Mouse (Mus musculus) lung, postnatal 0 days (tissue): Measurements from ENCODE around the gene Olfr1423. TPM values are rescaled to one million over a fixed set of nuclear protein-coding genes. Genes with fewer than 3 reads are reported as not detected.
"Not testable (repeated sequence)": the region's sequence is repeated elsewhere in the genome, so short reads cannot be mapped to it uniquely, and the experiment has no call there.

Source experiments
- ATAC-seq: fragments of 200-750 bp; cut with Nextera tagmentation; 2 replicates; pipeline ENCODE4 v1.8.0; 2017; ENCODE audit warnings: moderate library complexity
- DNase-seq: peaks from one replicate; pipeline ENCODE4 v3.0.0-alpha.2; 2016; ENCODE audit warnings: low spot score
- H3K27ac ChIP-seq: fragments of 300-500 bp; sonication (generic); 2 replicates; pipeline ENCODE4 v1.5.1; 2014; ENCODE audit warnings: antibody characterized with exemption, mild to moderate bottlenecking, low read length, mixed read lengths
- H3K27me3 ChIP-seq: fragments of 300-500 bp; sonication (generic); replicated peaks from 2 replicates; pipeline ENCODE4 v1.6.1; 2014; ENCODE audit warnings: low read length, mixed read lengths; ENCODE audit not compliant: insufficient read depth
- H3K36me3 ChIP-seq: fragments of 300-500 bp; sonication (generic); 2 replicates; pipeline ENCODE4 v1.6.1; 2014; ENCODE audit warnings: low read length, mixed read lengths; ENCODE audit not compliant: insufficient read depth
- H3K4me1 ChIP-seq: fragments of 300-500 bp; sonication (generic); 2 replicates; pipeline ENCODE4 v1.6.1; 2014; ENCODE audit warnings: antibody characterized with exemption, low read depth, low read length, mixed read lengths; ENCODE audit not compliant: insufficient read depth
- H3K4me2 ChIP-seq: fragments of 300-500 bp; sonication (generic); replicated peaks from 2 replicates; pipeline ENCODE4 v1.6.1; 2014; ENCODE audit warnings: low read depth, mild to moderate bottlenecking, low read length, moderate library complexity, mixed read lengths
- H3K4me3 ChIP-seq: fragments of 300-500 bp; sonication (generic); 2 replicates; pipeline ENCODE4 v1.5.1; 2014; ENCODE audit warnings: low read depth, low read length
- H3K9ac ChIP-seq: fragments of 300-500 bp; sonication (generic); replicated peaks from 2 replicates; pipeline ENCODE4 v1.6.1; 2014; ENCODE audit warnings: low read depth, mild to moderate bottlenecking
- H3K9me3 ChIP-seq: fragments of 300-500 bp; sonication (generic); 2 replicates; pipeline ENCODE4 v1.6.1; 2016; ENCODE audit warnings: low read length, mixed read lengths
- CTCF ChIP-seq: IDR thresholded peaks from 2 replicates; pipeline ENCODE4 v1.5.1; 2016; ENCODE audit warnings: antibody characterized with exemption, mild to moderate bottlenecking
- EP300 ChIP-seq: IDR thresholded peaks from 2 replicates; pipeline ENCODE4 v1.6.1; 2016; ENCODE audit warnings: antibody characterized with exemption, mild to moderate bottlenecking, control low read depth
- WGBS: fragments of 180-500 bp; shearing (Covaris S2); extraction: QIAGEN DNeasy Blood & Tissue Kit; methylation state at CpG from one replicate; pipeline ENCODE4 v1.1.7; 2014; 5-methylcytosine and 5-hydroxymethylcytosine counted together
- polyA plus RNA-seq: library from polyadenylated mRNA; unstranded; fragments of >200 nt; fragmentation: Nextera tagmentation; extraction: Ambion mirVana; gene quantifications from 2 replicates; pipeline ENCODE4 v1.2.1, GENCODE M21; 2015

The Olfr1423 gene
- polyA plus RNA-seq = not detected in 2 replicates

GRCm38 (mm10) chr19:12041217-12041616, at the start of gene Olfr1423:
Olfr1423 (minus strand) TSS chr19:12041317.
- no peak within 1 kb of the TSS for H3K4me2 ChIP-seq
- H3K4me3 ChIP-seq = no peak within 1 kb of the TSS
- TF ChIP-seq CTCF (no peak), EP300 (no peak)
- no peaks in the 10 kb centered on the region for H3K27me3 ChIP-seq
- no peak for DNase-seq
- no peaks in the 10 kb centered on the region for H3K36me3 ChIP-seq
- no peaks in the 10 kb centered on the region for H3K4me1 ChIP-seq
- no peak for ATAC-seq
- WGBS = 55% methylated on average over 2 of the region's 2 CpGs
- no peak within 1 kb of the TSS for H3K9ac ChIP-seq
- no peak within 1 kb of the TSS for H3K27ac ChIP-seq
- no peaks in the 10 kb centered on the region for H3K9me3 ChIP-seq

- not testable (repeated sequence) for H3K4me3 ChIP-seq, H3K9ac ChIP-seq, ATAC-seq, H3K4me2 ChIP-seq, DNase-seq, H3K4me1 ChIP-seq, H3K27ac ChIP-seq, H3K27me3 ChIP-seq, H3K9me3 ChIP-seq, H3K36me3 ChIP-seq
- WGBS = 83% methylated on average over 4 of the region's 4 CpGs
These were observed 36.5 kb upstream of the Olfr1423 start, which contains the start of gene Olfr1425 for GRCm38 (mm10) chr19:12077631-12078030. Olfr1425 (minus strand) TSS chr19:12077731.

- H3K4me2 ChIP-seq, H3K9ac ChIP-seq, H3K9me3 ChIP-seq, H3K27me3 ChIP-seq, DNase-seq, H3K36me3 ChIP-seq, H3K4me1 ChIP-seq, H3K4me3 ChIP-seq, ATAC-seq, H3K27ac ChIP-seq: not testable (repeated sequence)
- WGBS = 78% methylated on average over 1 of the region's 1 CpGs
These were observed 28.4 kb upstream of the Olfr1423 start for GRCm38 (mm10) chr19:12069546-12069945.

DNA sequence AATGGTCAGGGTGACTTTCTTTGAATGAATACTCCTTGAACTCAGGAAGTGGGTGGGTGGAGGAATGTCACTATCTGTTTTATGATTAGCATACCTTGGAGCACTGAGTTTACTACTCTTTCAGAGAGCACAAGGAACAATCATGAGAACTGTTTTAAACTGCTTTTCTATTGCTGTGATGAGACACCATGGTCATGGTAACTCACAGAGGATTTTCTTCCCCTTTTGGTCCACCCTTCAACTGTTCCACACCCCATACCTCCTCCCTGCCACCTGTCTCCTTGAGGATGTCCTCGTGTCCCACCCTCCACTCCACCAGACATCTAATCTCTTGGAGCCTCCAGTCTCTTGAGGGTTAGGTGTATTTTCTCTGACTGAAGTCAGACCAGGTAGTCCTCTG, 26.7 kb upstream of the Olfr1423 start:
- H3K4me1 ChIP-seq, H3K4me2 ChIP-seq, H3K27me3 ChIP-seq, ATAC-seq, H3K27ac ChIP-seq, H3K9ac ChIP-seq, H3K36me3 ChIP-seq, H3K9me3 ChIP-seq, DNase-seq, H3K4me3 ChIP-seq: not testable (repeated sequence)
- WGBS = 71% methylated on average over 1 of the region's 1 CpGs

- H3K36me3 ChIP-seq, H3K9ac ChIP-seq, H3K4me3 ChIP-seq, H3K27ac ChIP-seq, H3K27me3 ChIP-seq, H3K4me2 ChIP-seq, H3K4me1 ChIP-seq, ATAC-seq, DNase-seq, H3K9me3 ChIP-seq: not testable (repeated sequence)
- 68% methylated on average over 1 of the region's 1 CpGs for WGBS
These were observed 21.5 kb upstream of the Olfr1423 start, which contains the start of gene Olfr1424 for GRCm38 (mm10) chr19:12062582-12062981. Olfr1424 (minus strand) TSS chr19:12062682.

DNA sequence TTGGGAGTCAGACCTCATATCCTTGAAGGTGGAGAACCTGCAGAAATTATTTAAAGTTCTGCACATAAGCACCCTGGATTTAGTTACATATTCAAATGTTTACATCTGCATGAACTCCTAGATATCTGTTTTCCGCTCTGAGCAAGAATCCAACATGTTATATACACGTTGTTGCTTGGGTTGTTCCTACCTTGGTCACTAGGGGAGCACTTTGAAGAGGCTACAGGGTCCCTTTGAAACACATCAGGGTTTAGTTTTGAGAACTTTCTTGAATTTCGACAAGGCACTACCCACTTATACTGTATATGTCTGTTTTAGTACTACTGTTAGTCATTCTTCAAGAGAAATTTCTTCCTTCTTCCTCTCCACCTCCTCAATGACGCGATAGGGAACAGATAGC, 2.0 kb upstream of the Olfr1423 start:
- ATAC-seq (no peak), DNase-seq (no peak)
- H3K27ac ChIP-seq = no peak overlapping the region
- TF ChIP-seq EP300 (no peak), CTCF (no peak)
- H3K4me1 ChIP-seq = no peaks in the 10 kb centered on the region
- no peak overlapping the region for H3K4me3 ChIP-seq
- 90% methylated on average over 5 of the region's 5 CpGs for WGBS
- no peak overlapping the region for H3K4me2 ChIP-seq
- H3K27me3 ChIP-seq = no peaks in the 10 kb centered on the region
- H3K9ac ChIP-seq = no peak overlapping the region
- no peaks in the 10 kb centered on the region for H3K36me3 ChIP-seq
- no peaks in the 10 kb centered on the region for H3K9me3 ChIP-seq

- Histone ChIP-seq H3K9ac (no peak overlapping the region), H3K4me1 (no peaks in the 10 kb centered on the region), H3K9me3 (no peaks in the 10 kb centered on the region), H3K36me3 (no peaks in the 10 kb centered on the region), H3K27me3 (no peaks in the 10 kb centered on the region), H3K4me3 (no peak overlapping the region), H3K27ac (no peak overlapping the region), H3K4me2 (no peak overlapping the region)
- DNase-seq = no peak
- TF ChIP-seq EP300 = no peak
- no peak for TF ChIP-seq CTCF
- ATAC-seq = no peak
These were observed 3.4 kb downstream of the Olfr1423 start for GRCm38 (mm10) chr19:12037727-12038126.
